Mouse (Mus musculus): Measurements from ENCODE around the gene Samd4b.

DNA sequence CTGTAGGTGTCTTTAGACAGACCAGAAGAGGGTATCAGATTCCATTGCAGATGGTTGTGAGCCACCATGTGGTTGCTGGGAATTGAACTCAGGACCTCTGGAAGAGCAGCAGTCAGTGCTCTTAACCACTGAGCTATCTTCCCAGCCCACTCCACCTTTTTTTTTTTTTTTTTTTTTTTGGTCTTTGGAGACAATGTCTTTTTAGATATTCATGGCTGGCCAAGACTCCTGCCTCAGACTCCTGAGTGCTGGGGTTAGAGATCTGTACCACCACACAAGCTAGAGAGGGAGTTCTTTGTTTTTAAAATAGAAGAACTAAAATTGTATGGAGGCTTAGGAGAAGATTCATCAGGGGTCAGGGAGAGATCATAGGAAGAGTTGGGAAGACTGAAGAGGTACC, 160.0 kb downstream of the Samd4b start:
- no peak for TF ChIP-seq POLR2A (IDR thresholded peaks at IDR 0.05; ENCODE audit: borderline replicate concordance, insufficient read depth, low read length)
- no peak for TF ChIP-seq CTCF (IDR thresholded peaks at IDR 0.05; ENCODE audit: borderline replicate concordance, insufficient read depth, low read depth, low read length)
